Mouse (Mus musculus) cerebral cortex, adult 2 months (tissue): ENCODE data around the gene Gm49425.

Source experiments
- WGBS: fragments of 180-500 bp; shearing (Covaris S2); methylation state at CpG from one replicate; pipeline ENCODE4 v1.1.7; 2018; 5-methylcytosine and 5-hydroxymethylcytosine counted together

The Gm49425 gene

GRCm38 (mm10) chr15:101517161-101517560, at the start of gene Gm49425:
Gene Gm49425, minus strand, starts transcription at chr15:101517261.
- 76% methylated on average over 2 of the region's 2 CpGs for WGBS

GRCm38 (mm10) chr15:101562850-101563249, 45.8 kb upstream of the Gm49425 start, which contains the start of gene Krt90:
Gene Krt90, minus strand, starts transcription at chr15:101562950.
- WGBS = 64% methylated on average over 5 of the region's 5 CpGs

- 32% methylated on average over 7 of the region's 7 CpGs for WGBS
Observed at GRCm38 (mm10) chr15:101558034-101558646, 41.1 kb upstream of the Gm49425 start.

- WGBS = 4% methylated on average over 11 of the region's 11 CpGs
Observed at GRCm38 (mm10) chr15:101553169-101553568, 36.1 kb upstream of the Gm49425 start.

GRCm38 (mm10) chr15:101552188-101552587, 35.1 kb upstream of the Gm49425 start:
- WGBS = 50% methylated on average over 8 of the region's 8 CpGs

- 88% methylated on average over 7 of the region's 7 CpGs for WGBS
Observed at GRCm38 (mm10) chr15:101550567-101550966, 33.5 kb upstream of the Gm49425 start, which contains the start of gene Krt82. Gene Krt82, minus strand, starts transcription at chr15:101550667.

- WGBS = 78% methylated on average over 3 of the region's 3 CpGs
Observed at GRCm38 (mm10) chr15:101544478-101544877, 27.4 kb upstream of the Gm49425 start.

- WGBS = 66% methylated on average over 9 of the region's 9 CpGs
Observed at GRCm38 (mm10) chr15:101542543-101542942, 25.5 kb upstream of the Gm49425 start.

- WGBS = 56% methylated on average over 4 of the region's 4 CpGs
Observed at GRCm38 (mm10) chr15:101538580-101538900, 21.5 kb upstream of the Gm49425 start.

GRCm38 (mm10) chr15:101537864-101538579, 21.0 kb upstream of the Gm49425 start:
- WGBS = 43% methylated on average over 7 of the region's 7 CpGs

GRCm38 (mm10) chr15:101536054-101536850, 19.2 kb upstream of the Gm49425 start:
- 53% methylated on average over 9 of the region's 9 CpGs for WGBS

GRCm38 (mm10) chr15:101532720-101533119, 15.7 kb upstream of the Gm49425 start, which contains the start of gene Krt84:
Gene Krt84, minus strand, starts transcription at chr15:101532820.
- WGBS = 90% methylated on average over 7 of the region's 7 CpGs

GRCm38 (mm10) chr15:101522556-101523232, 5.6 kb upstream of the Gm49425 start:
- 82% methylated on average over 4 of the region's 4 CpGs for WGBS

- 15% methylated on average over 2 of the region's 2 CpGs for WGBS
Observed at GRCm38 (mm10) chr15:101519792-101520191, 2.7 kb upstream of the Gm49425 start.

- 85% methylated on average over 9 of the region's 9 CpGs for WGBS
Observed at GRCm38 (mm10) chr15:101508247-101508646, 8.8 kb downstream of the Gm49425 start.

- WGBS = 72% methylated on average over 14 of the region's 14 CpGs
Observed at GRCm38 (mm10) chr15:101506896-101507758, 9.9 kb downstream of the Gm49425 start.

- 69% methylated on average over 2 of the region's 2 CpGs for WGBS
Observed at GRCm38 (mm10) chr15:101497181-101497580, 19.9 kb downstream of the Gm49425 start.

GRCm38 (mm10) chr15:101495266-101495665, 21.8 kb downstream of the Gm49425 start:
- 94% methylated on average over 8 of the region's 8 CpGs for WGBS

GRCm38 (mm10) chr15:101494203-101494602, 22.9 kb downstream of the Gm49425 start:
- 62% methylated on average over 1 of the region's 1 CpGs for WGBS

GRCm38 (mm10) chr15:101493713-101494112, 23.3 kb downstream of the Gm49425 start:
- WGBS = 97% methylated on average over 6 of the region's 6 CpGs

- 71% methylated on average over 8 of the region's 8 CpGs for WGBS
Observed at GRCm38 (mm10) chr15:101492718-101493117, 24.3 kb downstream of the Gm49425 start.
